Mouse (Mus musculus): Measurements from ENCODE around the gene Engase. TPM values are rescaled to one million over a fixed set of nuclear protein-coding genes. Genes with fewer than 3 reads are reported as not detected.

Engase gene
- polyA plus RNA-seq, 1 experiment = 8.3 TPM

DNA sequence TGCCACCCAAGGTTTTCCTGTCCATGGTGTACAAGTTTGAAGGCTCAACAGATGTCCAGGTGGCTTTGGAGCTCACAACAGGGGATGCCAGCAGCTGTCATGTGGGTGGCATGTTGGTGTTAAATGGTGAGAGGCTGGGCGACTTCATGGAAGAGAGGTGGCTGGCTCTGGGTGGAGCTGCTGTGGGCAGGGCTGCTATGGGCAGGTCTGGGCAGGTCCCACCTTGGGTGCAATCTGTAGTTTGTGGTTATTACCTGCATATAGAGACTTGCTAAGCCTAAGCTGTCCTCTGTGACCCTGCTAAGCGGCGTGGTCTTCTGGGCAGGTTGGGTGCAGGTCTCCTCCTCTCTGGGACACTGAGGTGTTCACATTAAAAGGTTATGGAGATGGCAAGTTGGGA lies 9.2 kb downstream of the Engase start:
- H3K27ac ChIP-seq (ENCODE audit: insufficient read depth, low read length) = no peak overlapping the region
- H3K4me3 ChIP-seq (replicated peaks; ENCODE audit: insufficient read depth, low read depth, low read length) = no peak overlapping the region
- 73% methylated on average over 3 of the region's 3 CpGs for WGBS
- peaks cover 56% of the 10 kb centered on the region for H3K4me1 ChIP-seq (ENCODE audit: control insufficient read depth, insufficient read depth, low read length)
- TF ChIP-seq CTCF (IDR thresholded peaks at IDR 0.05; ENCODE audit: borderline replicate concordance, insufficient read depth, low read depth, low read length) (no peak), POLR2A (IDR thresholded peaks at IDR 0.05; ENCODE audit: borderline replicate concordance, insufficient read depth, low read length) (no peak)
- peak in 1 of 2 experiments; percentile 35 for DNase-seq
- no peaks in the 10 kb centered on the region for H3K27me3 ChIP-seq (ENCODE audit: control insufficient read depth, insufficient read depth, low read length)

GRCm38 (mm10) chr11:118486281-118486680 lies 9.7 kb downstream of the Engase start:
- TF ChIP-seq POLR2A (IDR thresholded peaks at IDR 0.05; ENCODE audit: borderline replicate concordance, insufficient read depth, low read length) (no peak), CTCF (IDR thresholded peaks at IDR 0.05; ENCODE audit: borderline replicate concordance, insufficient read depth, low read depth, low read length) (no peak)
- Histone ChIP-seq H3K27me3 (ENCODE audit: control insufficient read depth, insufficient read depth, low read length) (no peaks in the 10 kb centered on the region), H3K27ac (ENCODE audit: insufficient read depth, low read length) (no peak overlapping the region), H3K4me3 (replicated peaks; ENCODE audit: insufficient read depth, low read depth, low read length) (no peak overlapping the region), H3K4me1 (ENCODE audit: control insufficient read depth, insufficient read depth, low read length) (peaks cover 52% of the 10 kb centered on the region)
- WGBS = 40% methylated on average over 6 of the region's 6 CpGs
- DNase-seq = peak in 1 of 2 experiments; percentile 32

GRCm38 (mm10) chr11:118486881-118487772 lies 10.5 kb downstream of the Engase start:
- Histone ChIP-seq H3K27me3 (ENCODE audit: control insufficient read depth, insufficient read depth, low read length) (no peaks in the 10 kb centered on the region), H3K4me3 (replicated peaks; ENCODE audit: insufficient read depth, low read depth, low read length) (no peak overlapping the region), H3K4me1 (ENCODE audit: control insufficient read depth, insufficient read depth, low read length) (peaks cover 44% of the 10 kb centered on the region), H3K27ac (ENCODE audit: insufficient read depth, low read length) (no peak overlapping the region)
- TF ChIP-seq POLR2A (IDR thresholded peaks at IDR 0.05; ENCODE audit: borderline replicate concordance, insufficient read depth, low read length) = no peak
- TF ChIP-seq CTCF (IDR thresholded peaks at IDR 0.05; ENCODE audit: borderline replicate concordance, insufficient read depth, low read depth, low read length) = no peak
- 32% methylated on average over 29 of the region's 29 CpGs for WGBS
- no peak for DNase-seq

DNA sequence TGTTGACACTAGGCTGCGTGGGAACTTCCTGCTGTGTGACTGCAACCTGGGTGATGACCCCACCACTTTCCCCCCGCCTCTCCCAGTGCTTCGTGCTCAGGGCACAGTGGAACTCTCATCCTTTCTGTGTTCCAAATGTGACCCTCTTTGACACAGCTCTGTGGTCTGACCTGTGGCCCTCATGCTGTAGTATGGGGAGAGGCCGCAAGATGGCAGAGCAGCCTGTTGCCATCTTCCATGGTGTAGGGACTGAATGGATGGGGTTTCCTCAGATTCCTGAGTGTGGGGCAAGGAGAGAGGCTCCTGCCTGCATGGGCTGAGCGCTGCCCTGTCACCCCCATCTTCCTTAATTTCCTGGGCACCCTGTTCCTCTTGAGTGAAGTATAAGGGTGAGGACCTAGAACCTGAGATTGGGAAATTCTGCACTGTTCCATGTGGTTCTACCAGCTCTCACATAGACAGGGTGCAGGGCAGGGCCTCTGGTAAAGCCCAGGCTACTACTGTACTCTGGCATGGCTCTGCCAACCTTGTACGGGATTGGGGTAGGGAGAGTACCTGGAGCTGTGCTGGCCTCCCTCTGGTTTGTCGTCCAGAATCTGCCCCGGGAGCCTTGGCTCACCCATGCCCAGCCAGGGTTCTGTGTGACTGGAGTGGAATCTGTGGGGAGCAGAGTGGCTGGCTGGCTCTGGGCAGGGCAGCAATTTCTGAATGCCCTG lies 11.7 kb downstream of the Engase start:
- peak; percentile 46 to 65 for DNase-seq
- WGBS = 49% methylated on average over 8 of the region's 8 CpGs
- Histone ChIP-seq H3K27ac (ENCODE audit: insufficient read depth, low read length) (no peak overlapping the region), H3K4me1 (ENCODE audit: control insufficient read depth, insufficient read depth, low read length) (peaks cover 44% of the 10 kb centered on the region), H3K27me3 (ENCODE audit: control insufficient read depth, insufficient read depth, low read length) (no peaks in the 10 kb centered on the region), H3K4me3 (replicated peaks; ENCODE audit: insufficient read depth, low read depth, low read length) (no peak overlapping the region)
- TF ChIP-seq POLR2A (IDR thresholded peaks at IDR 0.05; ENCODE audit: borderline replicate concordance, insufficient read depth, low read length) = no peak
- TF ChIP-seq CTCF (IDR thresholded peaks at IDR 0.05; ENCODE audit: borderline replicate concordance, insufficient read depth, low read depth, low read length) = peak; percentile 69; the same call in 1 of the 2 replicates

GRCm38 (mm10) chr11:118488907-118489270 lies 12.3 kb downstream of the Engase start:
- no peak for DNase-seq
- no peaks in the 10 kb centered on the region for H3K27me3 ChIP-seq (ENCODE audit: control insufficient read depth, insufficient read depth, low read length)
- TF ChIP-seq POLR2A (IDR thresholded peaks at IDR 0.05; ENCODE audit: borderline replicate concordance, insufficient read depth, low read length) (no peak), CTCF (IDR thresholded peaks at IDR 0.05; ENCODE audit: borderline replicate concordance, insufficient read depth, low read depth, low read length) (no peak)
- H3K4me3 ChIP-seq (replicated peaks; ENCODE audit: insufficient read depth, low read depth, low read length) = no peak overlapping the region
- peaks cover 42% of the 10 kb centered on the region for H3K4me1 ChIP-seq (ENCODE audit: control insufficient read depth, insufficient read depth, low read length)
- no peak overlapping the region for H3K27ac ChIP-seq (ENCODE audit: insufficient read depth, low read length)
- 69% methylated on average over 12 of the region's 12 CpGs for WGBS

DNA sequence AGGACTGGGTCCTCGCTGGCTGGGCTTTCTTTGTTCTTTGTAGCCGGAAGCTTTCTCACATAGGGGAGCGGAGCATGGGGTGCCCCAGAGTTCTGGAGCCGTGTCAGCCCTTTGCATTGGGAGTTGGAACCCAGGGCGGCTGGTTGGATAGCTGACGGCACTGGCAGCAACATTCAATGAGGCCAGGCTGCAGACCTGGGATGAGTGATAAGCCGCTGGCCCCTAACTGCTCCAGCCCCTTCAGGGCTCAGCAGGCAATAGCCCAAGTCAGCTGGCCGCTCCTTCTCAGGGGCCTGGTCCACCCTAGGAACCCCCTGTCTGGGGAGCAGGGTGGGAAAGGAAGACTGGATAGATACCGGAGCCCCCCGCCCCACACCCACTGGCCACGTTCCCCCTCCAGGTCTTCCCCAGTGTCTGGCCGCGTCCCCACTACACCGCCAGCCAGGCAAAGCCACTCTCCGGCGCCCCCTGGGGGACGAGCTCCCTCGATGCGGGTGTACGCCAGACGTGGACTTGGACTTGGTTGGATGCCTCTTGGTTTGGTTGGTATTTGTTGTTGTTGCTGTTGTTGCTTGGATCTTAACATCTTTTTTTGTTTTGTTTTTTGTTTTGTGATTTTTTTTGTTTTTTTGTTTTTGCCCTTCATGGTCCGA lies 14.1 kb downstream of the Engase start:
- H3K27me3 ChIP-seq (ENCODE audit: control insufficient read depth, insufficient read depth, low read length) = no peaks in the 10 kb centered on the region
- H3K4me1 ChIP-seq (ENCODE audit: control insufficient read depth, insufficient read depth, low read length) = peaks cover 24% of the 10 kb centered on the region
- no peak for TF ChIP-seq POLR2A (IDR thresholded peaks at IDR 0.05; ENCODE audit: borderline replicate concordance, insufficient read depth, low read length)
- peak; percentile 69 for TF ChIP-seq CTCF (IDR thresholded peaks at IDR 0.05; ENCODE audit: borderline replicate concordance, insufficient read depth, low read depth, low read length)
- peak; percentile 59 to 69 for DNase-seq
- no peak overlapping the region for H3K4me3 ChIP-seq (replicated peaks; ENCODE audit: insufficient read depth, low read depth, low read length)
- WGBS = 23% methylated on average over 22 of the region's 22 CpGs
- no peak overlapping the region for H3K27ac ChIP-seq (ENCODE audit: insufficient read depth, low read length)

DNA sequence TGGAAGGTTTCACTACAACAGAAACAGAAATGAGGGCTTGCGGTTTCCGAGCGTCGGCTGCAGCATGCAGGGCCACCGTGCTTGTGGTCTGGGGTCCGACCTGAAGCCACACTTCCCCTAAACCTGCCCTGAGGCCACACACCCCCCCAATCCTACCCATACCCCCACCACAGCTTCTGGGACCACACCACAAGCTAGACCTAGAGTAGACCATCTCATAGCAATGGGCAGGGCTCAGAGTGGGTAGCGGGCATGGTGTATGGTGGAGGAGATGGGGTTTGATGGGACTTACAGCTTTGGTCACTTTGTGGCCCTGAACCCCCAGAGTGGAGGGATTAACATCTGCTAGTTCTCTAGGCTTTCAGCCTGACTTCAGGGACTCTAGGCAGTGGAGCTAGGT lies 14.6 kb downstream of the Engase start:
- Histone ChIP-seq H3K27me3 (ENCODE audit: control insufficient read depth, insufficient read depth, low read length) (no peaks in the 10 kb centered on the region), H3K4me1 (ENCODE audit: control insufficient read depth, insufficient read depth, low read length) (peaks cover 22% of the 10 kb centered on the region), H3K4me3 (replicated peaks; ENCODE audit: insufficient read depth, low read depth, low read length) (no peak overlapping the region), H3K27ac (ENCODE audit: insufficient read depth, low read length) (no peak overlapping the region)
- TF ChIP-seq CTCF (IDR thresholded peaks at IDR 0.05; ENCODE audit: borderline replicate concordance, insufficient read depth, low read depth, low read length) (no peak), POLR2A (IDR thresholded peaks at IDR 0.05; ENCODE audit: borderline replicate concordance, insufficient read depth, low read length) (no peak)
- DNase-seq = no peak
- WGBS = 87% methylated on average over 7 of the region's 7 CpGs

Measured in cerebellum, adult 2 months (tissue).